Mouse (Mus musculus) erythroblast, embryonic 14.5 days (primary cell): Measurements from ENCODE around the gene Olfr710. TPM values are rescaled to one million over a fixed set of nuclear protein-coding genes. Genes with fewer than 3 reads are reported as not detected.
"Not testable (repeated sequence)": the region's sequence is repeated elsewhere in the genome, so short reads cannot be mapped to it uniquely, and the experiment has no call there.

ENCODE experiments used
- H3K27me3 ChIP-seq: 2 replicates; pipeline ENCODE4 v1.6.1; 2012; ENCODE audit warnings: inconsistent platforms; ENCODE audit not compliant: control insufficient read depth
- H3K36me3 ChIP-seq: 2 replicates; pipeline ENCODE4 v1.6.1; 2012; ENCODE audit warnings: mild to moderate bottlenecking, inconsistent platforms; ENCODE audit not compliant: control insufficient read depth
- H3K4me1 ChIP-seq: 2 replicates; pipeline ENCODE4 v1.6.1; 2012; ENCODE audit warnings: inconsistent platforms; ENCODE audit not compliant: control insufficient read depth
- H3K4me3 ChIP-seq: replicated peaks from 2 replicates; pipeline ENCODE3; 2012; ENCODE audit warnings: moderate library complexity, mild to moderate bottlenecking, inconsistent platforms
- H3K9me3 ChIP-seq: 2 replicates; pipeline ENCODE4 v1.6.1; 2012; ENCODE audit warnings: low read length, inconsistent platforms, mixed read lengths; ENCODE audit not compliant: control insufficient read depth
- GATA1 ChIP-seq: IDR thresholded peaks from 2 replicates; pipeline ENCODE4 v1.6.1; 2012; ENCODE audit warnings: low read length, inconsistent platforms, mixed read lengths
- TAL1 ChIP-seq: IDR thresholded peaks from 3 replicates; pipeline ENCODE4 v1.6.1; 2012; ENCODE audit warnings: low read length, inconsistent platforms, mixed read lengths
- polyA plus RNA-seq: library from polyadenylated mRNA; stranded (reverse); fragments of >175 nt; gene quantifications from 2 replicates; pipeline ENCODE4 v1.2.3, GENCODE M21; 2012

Olfr710 gene
- not detected in 2 replicates for polyA plus RNA-seq

DNA sequence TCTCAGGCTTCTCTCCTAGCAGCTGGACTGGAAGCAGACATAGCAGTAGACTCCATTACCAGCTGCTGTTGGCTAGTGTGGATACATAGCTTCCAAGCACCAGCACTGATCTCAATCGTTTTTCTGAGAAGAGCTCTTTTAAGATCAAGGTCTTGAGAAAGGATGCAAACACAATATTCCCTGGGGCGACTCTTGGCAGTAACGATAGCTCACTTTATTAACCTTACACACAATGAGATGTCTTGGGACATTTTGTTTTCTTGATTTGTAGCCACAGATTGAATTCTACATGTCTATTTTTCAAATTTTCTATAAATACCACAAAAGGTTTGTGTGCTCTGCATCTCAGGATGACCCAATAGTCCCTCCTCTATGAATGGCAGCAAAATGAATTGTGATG, at the start of gene Olfr710:
Olfr710 (minus strand) TSS at position 101 of the 400 bp plus-strand sequence.
- Histone ChIP-seq H3K36me3 (no peaks in the 10 kb centered on the region), H3K9me3 (no peaks in the 10 kb centered on the region), H3K4me1 (no peaks in the 10 kb centered on the region), H3K27me3 (no peaks in the 10 kb centered on the region), H3K4me3 (no peak within 1 kb of the TSS)
- no peak for TF ChIP-seq GATA1
- no peak for TF ChIP-seq TAL1

DNA sequence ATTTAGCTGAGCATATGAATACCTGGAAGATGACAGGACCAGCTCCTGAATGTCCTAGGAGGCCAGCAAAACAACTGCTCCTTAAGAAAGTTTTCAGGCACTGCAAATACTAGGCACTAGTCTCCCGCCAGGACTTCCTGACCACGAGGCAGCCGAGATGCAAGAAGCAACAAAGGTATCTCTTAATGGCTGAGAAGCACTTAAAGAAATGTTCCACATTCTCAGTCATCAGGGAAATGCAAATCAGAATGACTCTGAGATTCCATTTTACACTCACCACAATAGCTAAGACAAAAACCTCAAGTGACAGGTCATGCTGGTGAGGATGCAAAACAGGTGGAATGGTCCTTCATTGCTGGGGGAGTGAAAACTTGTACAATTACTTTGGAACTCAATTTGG, 37.1 kb upstream of the Olfr710 start:
- H3K4me1 ChIP-seq = no peaks in the 10 kb centered on the region
- no peaks in the 10 kb centered on the region for H3K27me3 ChIP-seq
- H3K36me3 ChIP-seq = no peaks in the 10 kb centered on the region
- no peak overlapping the region for H3K4me3 ChIP-seq
- peaks cover 6% of the 10 kb centered on the region; the same call in 1 of the 2 replicates for H3K9me3 ChIP-seq
- TF ChIP-seq GATA1 (no peak), TAL1 (no peak)

DNA sequence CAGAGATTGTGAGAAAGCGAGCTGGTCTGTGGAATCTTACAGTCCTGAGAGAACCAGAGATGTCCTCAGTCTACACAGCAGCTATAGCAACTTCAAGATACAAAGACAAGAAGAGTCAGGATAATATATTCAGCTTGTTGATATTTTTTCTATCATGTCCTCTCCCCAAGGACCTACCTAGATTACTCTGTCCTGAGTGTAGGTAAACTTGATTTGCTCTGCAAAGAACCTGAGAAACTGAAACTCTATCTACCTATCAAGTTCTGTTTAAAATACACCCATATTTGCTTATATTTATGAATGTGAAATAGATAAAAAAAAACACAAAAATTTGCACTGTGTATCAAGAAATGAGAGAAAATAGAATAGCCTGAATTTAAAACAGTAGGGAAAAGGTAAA, 27.2 kb upstream of the Olfr710 start, which contains the start of gene Olfr711:
Olfr711 (minus strand) TSS at position 101 of the 400 bp plus-strand sequence.
- no peaks in the 10 kb centered on the region for H3K4me1 ChIP-seq
- H3K9me3 ChIP-seq = no peaks in the 10 kb centered on the region
- no peak for TF ChIP-seq GATA1
- TF ChIP-seq TAL1 = no peak
- no peak within 1 kb of the TSS for H3K4me3 ChIP-seq
- no peaks in the 10 kb centered on the region for H3K27me3 ChIP-seq
- H3K36me3 ChIP-seq = no peaks in the 10 kb centered on the region

DNA sequence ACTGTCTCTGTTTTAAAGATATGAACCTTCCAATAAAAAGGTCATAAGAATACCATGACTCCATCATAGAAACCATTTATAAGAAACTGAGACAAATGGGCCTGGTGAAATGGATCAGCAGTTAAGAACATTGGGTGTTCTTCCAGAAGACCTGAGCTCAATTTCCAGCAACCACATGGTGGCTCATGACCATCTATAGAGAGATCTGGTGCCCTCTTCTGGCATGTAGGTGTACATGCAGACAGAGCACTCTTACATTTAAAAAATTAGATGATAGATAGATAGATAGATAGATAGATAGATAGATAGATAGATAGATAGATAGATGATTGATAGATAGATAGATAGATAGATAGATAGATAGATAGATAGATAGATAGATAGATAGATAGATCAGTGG, 19.4 kb upstream of the Olfr710 start:
- H3K27me3 ChIP-seq, H3K4me3 ChIP-seq, H3K36me3 ChIP-seq, H3K4me1 ChIP-seq, H3K9me3 ChIP-seq: not testable (repeated sequence)

DNA sequence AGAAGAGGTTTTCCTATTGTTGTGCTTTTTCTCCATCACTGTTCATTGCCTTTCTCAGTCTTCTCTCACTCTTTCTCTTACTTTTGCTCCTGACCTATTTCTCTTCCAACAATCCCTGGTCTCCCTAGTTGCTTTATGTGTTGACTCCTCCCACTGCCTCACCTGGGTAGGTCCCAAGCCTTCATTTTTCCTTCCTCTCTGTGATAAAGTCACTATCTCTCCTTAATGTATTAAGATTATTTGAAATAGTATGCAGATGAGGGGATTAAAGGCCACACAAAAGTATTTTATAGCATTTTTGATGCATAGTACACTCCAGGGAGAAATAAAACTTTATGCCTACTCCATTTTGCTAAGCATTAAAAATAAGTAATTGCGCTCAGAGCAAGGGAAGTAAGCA, 15.7 kb upstream of the Olfr710 start, which contains the start of gene Olfr6:
Olfr6 (minus strand) TSS at position 101 of the 400 bp plus-strand sequence.
- Histone ChIP-seq H3K4me3 (no peak within 1 kb of the TSS), H3K9me3 (no peaks in the 10 kb centered on the region), H3K27me3 (no peaks in the 10 kb centered on the region), H3K4me1 (no peaks in the 10 kb centered on the region), H3K36me3 (no peaks in the 10 kb centered on the region)
- no peak for TF ChIP-seq GATA1
- TF ChIP-seq TAL1 = no peak

DNA sequence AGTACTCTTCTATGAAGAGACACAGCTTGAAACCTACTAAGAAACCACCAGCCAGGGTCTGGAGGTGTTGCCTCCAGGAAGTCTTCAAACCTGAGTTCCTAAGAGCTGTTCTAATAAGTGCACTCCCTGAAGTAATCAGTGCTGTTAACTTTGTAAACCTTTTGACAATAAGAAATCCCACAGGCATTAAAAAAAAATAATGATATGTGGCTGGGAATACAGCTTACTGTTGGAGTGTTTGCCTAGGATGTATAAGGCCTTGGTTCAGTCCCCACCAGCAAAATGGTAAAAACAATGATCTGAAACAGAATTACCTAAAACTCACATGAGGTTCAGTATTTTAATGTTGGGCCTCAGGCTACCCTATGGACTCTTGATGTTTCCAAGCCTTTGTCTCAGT, 16.0 kb downstream of the Olfr710 start, which contains the start of gene Olfr709-ps1:
Olfr709-ps1 (minus strand) TSS at position 101 of the 400 bp plus-strand sequence.
- H3K36me3 ChIP-seq = no peaks in the 10 kb centered on the region
- TF ChIP-seq GATA1 (no peak), TAL1 (no peak)
- H3K27me3 ChIP-seq = no peaks in the 10 kb centered on the region
- H3K4me1 ChIP-seq = no peaks in the 10 kb centered on the region
- H3K4me3 ChIP-seq = no peak within 1 kb of the TSS
- H3K9me3 ChIP-seq = no peaks in the 10 kb centered on the region

DNA sequence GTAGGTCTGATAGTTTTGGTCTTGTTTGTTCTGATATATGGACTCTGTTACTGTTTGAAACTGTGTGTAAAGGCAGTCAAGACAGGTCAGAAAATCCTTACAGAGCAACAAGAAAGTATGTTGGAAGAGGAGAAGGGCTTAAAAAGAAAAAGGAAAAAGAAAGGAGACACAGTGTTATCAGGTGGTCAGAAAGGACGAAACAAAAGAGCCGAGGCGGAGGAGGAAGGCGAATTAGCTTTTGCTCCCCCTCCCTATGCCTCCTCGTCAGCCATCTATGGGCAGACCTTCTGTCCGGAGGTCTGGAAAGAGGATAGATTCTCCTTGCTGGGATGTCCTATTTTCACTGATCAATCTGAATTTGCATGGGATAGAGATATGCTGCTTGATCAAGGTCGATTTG, 27.2 kb downstream of the Olfr710 start:
- H3K4me1 ChIP-seq, H3K4me3 ChIP-seq, H3K27me3 ChIP-seq, H3K36me3 ChIP-seq, H3K9me3 ChIP-seq: not testable (repeated sequence)

DNA sequence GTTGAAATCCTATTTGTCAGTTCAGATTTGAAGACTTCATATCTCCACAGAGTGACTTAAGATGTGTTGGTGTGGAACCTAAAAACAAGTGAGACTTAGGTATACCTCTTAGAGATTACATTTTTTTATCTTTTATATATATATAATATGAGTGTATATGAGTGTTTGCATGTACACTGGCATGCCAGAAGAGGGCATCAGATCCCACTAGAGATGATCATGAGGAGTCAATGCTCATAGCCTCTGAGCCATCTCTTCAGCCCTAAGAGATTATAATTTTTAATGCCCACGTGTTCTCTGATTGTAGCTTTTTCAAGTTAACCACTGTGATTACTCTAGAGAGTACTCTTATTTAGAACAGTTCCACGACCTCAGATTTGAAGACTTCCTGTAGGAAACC, 40.4 kb downstream of the Olfr710 start, which contains the start of gene Olfr1532-ps1:
Olfr1532-ps1 (plus strand) TSS at position 326 of the 400 bp plus-strand sequence.
- Histone ChIP-seq H3K4me3 (no peak within 1 kb of the TSS), H3K36me3 (no peaks in the 10 kb centered on the region), H3K4me1 (no peaks in the 10 kb centered on the region), H3K9me3 (no peaks in the 10 kb centered on the region), H3K27me3 (no peaks in the 10 kb centered on the region)
- no peak for TF ChIP-seq TAL1
- TF ChIP-seq GATA1 = no peak

DNA sequence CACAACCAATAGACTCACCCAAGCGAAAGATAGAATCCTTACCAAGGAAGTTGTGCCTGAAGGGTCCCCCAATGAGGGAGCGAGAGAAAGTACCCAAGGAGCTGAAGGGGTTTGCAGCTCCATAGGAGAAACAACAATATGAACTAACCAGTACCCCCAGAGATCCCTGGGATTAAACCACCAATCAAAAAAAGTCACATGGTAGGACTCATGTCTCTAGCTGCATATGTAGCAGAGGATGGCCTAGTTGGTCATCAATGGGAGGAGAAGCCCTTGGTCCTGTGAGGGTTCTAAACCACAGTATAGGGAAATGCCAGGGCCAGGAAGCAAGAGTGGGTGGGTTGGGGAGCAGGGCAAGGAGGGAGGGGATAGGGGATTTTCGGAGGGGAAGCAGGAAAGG, 47.0 kb downstream of the Olfr710 start, which contains the start of gene Olfr707:
Olfr707 (minus strand) TSS at position 101 of the 400 bp plus-strand sequence.
- H3K36me3 ChIP-seq, H3K27me3 ChIP-seq, H3K9me3 ChIP-seq: not testable (repeated sequence)

More for the DNA sequence above, 47.0 kb downstream of the Olfr710 start, which contains the start of gene Olfr707:
- not testable (repeated sequence) for H3K4me1 ChIP-seq, H3K4me3 ChIP-seq

Other genes with a start within 250 kb of the Olfr710 start
- not detected in 2 replicates for gene Olfr695, start 231.9 kb downstream of the Olfr710 start, polyA plus RNA-seq
- gene Olfr697, start 205.9 kb downstream of the Olfr710 start, polyA plus RNA-seq = not detected in 2 replicates
- not detected in 2 replicates for gene Olfr698, start 192.9 kb downstream of the Olfr710 start, polyA plus RNA-seq
- not detected in 2 replicates for gene Olfr699, start 155.1 kb downstream of the Olfr710 start, polyA plus RNA-seq
- gene Olfr700, start 139.5 kb downstream of the Olfr710 start, polyA plus RNA-seq = not detected in 2 replicates
- 0.01 TPM in 1 of 2 replicates, not detected in the other for gene Olfr701, start 134.2 kb downstream of the Olfr710 start, polyA plus RNA-seq
- gene Olfr702, start 114.4 kb downstream of the Olfr710 start, polyA plus RNA-seq = not detected in 2 replicates
- gene Olfr703, start 105.0 kb downstream of the Olfr710 start, polyA plus RNA-seq = not detected in 2 replicates
- not detected in 2 replicates for gene Olfr704, start 85.1 kb downstream of the Olfr710 start, polyA plus RNA-seq
- gene Olfr705, start 71.4 kb downstream of the Olfr710 start, polyA plus RNA-seq = 0.01 TPM in 1 of 2 replicates, not detected in the other
- not detected in 2 replicates for gene Olfr706, start 60.1 kb downstream of the Olfr710 start, polyA plus RNA-seq
- gene Olfr707, start 47.1 kb downstream of the Olfr710 start, polyA plus RNA-seq = not detected in 2 replicates
- gene Olfr1532-ps1, start 40.3 kb downstream of the Olfr710 start, polyA plus RNA-seq = 0.02 TPM in 1 of 2 replicates, not detected in the other
- gene Olfr709-ps1, start 16.1 kb downstream of the Olfr710 start, polyA plus RNA-seq = not detected in 2 replicates
- gene Olfr6, start 15.6 kb upstream of the Olfr710 start, polyA plus RNA-seq = 0.01 TPM in 1 of 2 replicates, not detected in the other
- 0.02 TPM in 1 of 2 replicates, not detected in the other for gene Olfr711, start 27.1 kb upstream of the Olfr710 start, polyA plus RNA-seq
- gene Olfr2, start 57.8 kb upstream of the Olfr710 start, polyA plus RNA-seq = not detected in 2 replicates
- gene Olfr713, start 82.9 kb upstream of the Olfr710 start, polyA plus RNA-seq = not detected in 2 replicates
- gene Olfr714, start 122.7 kb upstream of the Olfr710 start, polyA plus RNA-seq = not detected in 2 replicates
- not detected in 2 replicates for gene Olfr17, start 144.9 kb upstream of the Olfr710 start, polyA plus RNA-seq
- not detected in 2 replicates for gene Olfr715b, start 162.1 kb upstream of the Olfr710 start, polyA plus RNA-seq
- gene Olfr715, start 182.8 kb upstream of the Olfr710 start, polyA plus RNA-seq = not detected in 2 replicates
- gene Olfr716, start 190.0 kb upstream of the Olfr710 start, polyA plus RNA-seq = not detected in 2 replicates
- gene Nlrp14, start 218.7 kb upstream of the Olfr710 start, polyA plus RNA-seq = not detected in 2 replicates